Mouse (Mus musculus) liver, embryonic 14.5 days (tissue): ENCODE measurements at regions not wholly inside any gene's neighbourhood (a gene's known extent, or its start where the extent isn't known, plus 50 kb on each side); places are given as distances from the start of the nearest gene placed in this dataset.

Experiments
- CTCF ChIP-seq: IDR thresholded peaks from 2 replicates; pipeline ENCODE4 v1.5.1; 2016; ENCODE audit warnings: antibody characterized with exemption, low read depth, control low read depth
- EP300 ChIP-seq: IDR thresholded peaks from 2 replicates; pipeline ENCODE4 v1.6.1; 2016; ENCODE audit warnings: antibody characterized with exemption, low read depth

DNA sequence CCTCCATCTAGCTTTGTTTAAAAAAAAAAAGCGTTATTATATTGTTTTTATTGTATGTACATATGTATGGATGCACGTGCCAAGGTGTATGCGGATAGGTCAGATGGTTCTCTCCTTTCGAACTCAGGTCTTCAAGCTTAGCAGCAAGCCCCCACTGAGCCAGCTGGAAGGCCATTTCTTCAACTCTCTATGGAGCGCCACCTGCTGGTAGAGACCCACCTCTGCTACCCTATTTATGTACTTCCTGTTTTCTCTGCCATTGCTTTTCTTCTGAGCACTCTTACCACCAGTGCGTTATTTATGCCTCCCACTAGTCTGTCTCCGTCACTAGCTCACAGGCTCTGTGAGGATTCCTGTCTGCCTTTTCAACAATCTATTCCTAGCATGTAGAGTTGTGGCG is 91.5 kb upstream of the Rpl38 start:
- TF ChIP-seq CTCF (peak; percentile 62), EP300 (no peak)
